Mouse (Mus musculus) brain, embryonic 14.5 days (tissue): ENCODE measurements around the gene Wipf1. TPM values are rescaled to one million over a fixed set of nuclear protein-coding genes. Genes with fewer than 3 reads are reported as not detected.

ENCODE experiments used
- DNase-seq: peaks from one replicate; pipeline ENCODE4 v3.0.0-alpha.2; 2011; ENCODE audit warnings: low read depth
- CTCF ChIP-seq: fragments of 200-500 bp; IDR thresholded peaks from 2 replicates; pipeline ENCODE4 v1.5.1; 2012; ENCODE audit warnings: inconsistent platforms, mild to moderate bottlenecking, moderate library complexity, borderline replicate concordance; ENCODE audit not compliant: insufficient read depth, insufficient read length; ENCODE audit errors: extremely low read depth
- POLR2A ChIP-seq: fragments of 200-500 bp; IDR thresholded peaks from 2 replicates; pipeline ENCODE4 v1.6.1; 2012; ENCODE audit warnings: mild to moderate bottlenecking, inconsistent platforms, borderline replicate concordance; ENCODE audit not compliant: poor library complexity, insufficient read depth, insufficient read length, severe bottlenecking; ENCODE audit errors: extremely low read depth
- polyA plus RNA-seq: library from polyadenylated mRNA; depleted of rRNA; stranded (reverse); fragments of >200 nt; gene quantifications from 2 replicates; pipeline ENCODE4 v1.2.3, GENCODE M21; 2012

The Wipf1 gene
- polyA plus RNA-seq, 1 experiment: 3.8 TPM

DNA sequence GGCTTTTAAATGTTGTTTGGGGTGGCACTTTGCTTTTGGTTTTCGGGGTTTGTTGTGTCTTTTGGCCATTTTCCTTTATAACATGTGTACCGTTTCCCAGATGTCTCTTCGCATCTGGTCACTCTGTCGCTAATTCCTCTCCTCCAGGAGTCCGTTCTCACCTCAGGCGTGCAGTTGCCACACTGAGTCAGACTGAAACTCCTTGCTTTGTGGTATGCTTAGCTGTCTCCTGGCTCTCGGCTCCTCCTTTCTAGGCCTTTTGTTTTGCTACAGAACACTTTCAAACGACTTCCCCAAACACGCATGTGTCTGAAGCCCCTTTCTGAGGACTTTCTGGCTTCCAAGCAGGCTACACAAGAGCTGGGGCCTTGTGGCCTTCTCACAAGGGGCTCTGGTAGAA, 125.1 kb downstream of the Wipf1 start:
- no peak for DNase-seq
- TF ChIP-seq POLR2A (no peak), CTCF (no peak)

DNA sequence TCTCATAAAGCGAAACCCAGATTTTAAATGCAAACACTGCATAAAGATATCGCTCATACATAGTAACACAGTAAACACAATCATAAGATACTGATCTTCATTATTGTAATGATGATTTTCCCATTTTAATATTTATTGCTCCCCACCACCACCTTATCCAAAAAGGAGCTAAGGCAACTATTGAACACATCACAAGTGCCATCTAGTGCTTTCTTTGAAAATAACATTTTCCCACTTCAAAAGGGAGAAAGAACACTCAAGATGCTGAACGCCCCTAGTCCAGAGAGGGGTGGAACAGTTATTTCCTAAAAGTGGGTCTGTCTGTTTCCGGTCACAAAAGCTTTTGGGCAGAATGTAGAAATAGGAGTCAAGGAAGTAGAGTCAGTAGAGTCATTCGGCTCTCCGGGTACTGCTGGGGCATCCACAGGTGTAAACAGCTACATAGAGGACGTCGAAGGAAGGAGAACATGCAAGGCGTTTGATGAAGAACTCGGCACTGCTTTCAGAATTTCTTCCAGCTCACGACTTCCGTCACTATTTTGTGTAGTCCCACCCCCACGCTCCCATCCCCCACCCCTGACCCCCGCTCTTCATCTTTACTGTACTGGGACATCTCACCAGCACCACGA, 126.0 kb downstream of the Wipf1 start:
- peak; percentile 49 for DNase-seq
- TF ChIP-seq CTCF (no peak), POLR2A (no peak)

- TF ChIP-seq POLR2A (no peak), CTCF (no peak)
Observed at GRCm38 (mm10) chr2:73401689-73402088, 127.8 kb downstream of the Wipf1 start.

GRCm38 (mm10) chr2:73397476-73397875, 132.1 kb downstream of the Wipf1 start:
- no peak for DNase-seq
- no peak for TF ChIP-seq CTCF
- TF ChIP-seq POLR2A: no peak

More at GRCm38 (mm10) chr2:73401689-73402088, 127.8 kb downstream of the Wipf1 start:
- no peak for DNase-seq

- TF ChIP-seq CTCF: no peak
- TF ChIP-seq POLR2A: no peak
- no peak for DNase-seq
Observed at GRCm38 (mm10) chr2:73396828-73397325, 132.7 kb downstream of the Wipf1 start.

DNA sequence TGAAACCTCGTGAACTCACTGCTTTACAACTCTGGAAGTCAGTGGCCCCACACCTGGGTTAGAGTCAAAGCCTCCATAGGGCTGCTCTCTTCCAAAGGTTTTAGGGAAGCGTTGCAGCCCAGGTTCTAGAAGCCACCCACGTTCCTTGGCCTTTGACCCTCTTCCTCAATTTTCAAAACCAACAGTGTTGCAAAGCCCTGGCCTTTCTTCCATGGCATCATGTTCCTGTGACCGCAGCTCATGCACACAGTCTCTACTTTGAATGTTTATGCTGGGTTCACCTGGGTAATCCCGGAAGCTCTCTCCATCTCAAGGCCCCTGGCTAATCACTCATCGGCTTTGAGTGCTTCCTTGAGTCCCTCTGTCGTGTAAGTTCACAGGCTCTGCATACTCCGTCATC, 134.0 kb downstream of the Wipf1 start:
- TF ChIP-seq CTCF: no peak
- TF ChIP-seq POLR2A: no peak
- DNase-seq: no peak

- DNase-seq: no peak
- TF ChIP-seq POLR2A: no peak
- no peak for TF ChIP-seq CTCF
Observed at GRCm38 (mm10) chr2:73394476-73394875, 135.1 kb downstream of the Wipf1 start.

GRCm38 (mm10) chr2:73392772-73393171, 136.8 kb downstream of the Wipf1 start:
- no peak for TF ChIP-seq POLR2A
- no peak for TF ChIP-seq CTCF
- no peak for DNase-seq

- TF ChIP-seq POLR2A (no peak), CTCF (no peak)
- no peak for DNase-seq
Observed at GRCm38 (mm10) chr2:73389951-73390350, 139.6 kb downstream of the Wipf1 start.

- no peak for DNase-seq
Observed at GRCm38 (mm10) chr2:73387806-73388205, 141.7 kb downstream of the Wipf1 start.

DNA sequence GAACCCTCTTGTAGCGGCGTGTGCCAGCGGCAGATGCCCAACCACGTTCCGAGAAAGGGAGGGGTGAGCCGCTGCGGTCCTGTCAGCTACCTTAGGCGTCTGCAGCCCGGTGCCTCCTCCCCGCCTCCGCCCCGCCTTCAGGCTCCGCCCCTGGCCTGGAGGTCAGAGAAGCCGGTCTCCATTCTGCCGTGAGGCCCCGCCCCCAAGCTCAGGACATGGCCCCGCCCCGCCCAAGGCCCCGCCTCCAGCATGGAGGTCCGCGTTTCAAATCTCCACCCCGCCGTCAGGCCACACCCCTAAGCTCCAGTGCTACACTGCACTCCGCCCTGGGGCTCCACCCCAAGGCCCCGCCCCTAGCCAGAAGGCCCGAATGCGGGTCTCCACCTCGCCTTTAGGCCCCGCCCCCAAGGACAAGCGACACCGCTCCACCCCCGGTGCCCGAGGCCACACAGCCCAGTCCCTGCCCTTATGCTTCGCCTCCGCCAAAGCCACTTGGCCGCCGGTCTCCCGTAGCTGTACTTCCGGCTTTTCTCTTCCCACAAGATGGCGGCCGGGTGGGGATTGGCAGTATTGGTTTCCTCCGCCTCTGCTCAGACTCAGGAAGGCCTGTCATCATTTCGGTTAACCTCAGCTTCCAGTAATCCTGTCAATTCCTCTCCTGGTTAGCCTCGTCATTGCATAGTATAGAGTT, 143.0 kb downstream of the Wipf1 start, which contains the start of gene Gpr155:
TSS of gene Gpr155 (minus strand) at position 217 of the 691 bp plus-strand sequence.
- TF ChIP-seq CTCF: no peak
- TF ChIP-seq POLR2A: peak; percentile 38; the same call in 1 of the 2 replicates
- DNase-seq: peak; percentile 99

More at GRCm38 (mm10) chr2:73387806-73388205, 141.7 kb downstream of the Wipf1 start:
- TF ChIP-seq POLR2A (no peak), CTCF (no peak)

DNA sequence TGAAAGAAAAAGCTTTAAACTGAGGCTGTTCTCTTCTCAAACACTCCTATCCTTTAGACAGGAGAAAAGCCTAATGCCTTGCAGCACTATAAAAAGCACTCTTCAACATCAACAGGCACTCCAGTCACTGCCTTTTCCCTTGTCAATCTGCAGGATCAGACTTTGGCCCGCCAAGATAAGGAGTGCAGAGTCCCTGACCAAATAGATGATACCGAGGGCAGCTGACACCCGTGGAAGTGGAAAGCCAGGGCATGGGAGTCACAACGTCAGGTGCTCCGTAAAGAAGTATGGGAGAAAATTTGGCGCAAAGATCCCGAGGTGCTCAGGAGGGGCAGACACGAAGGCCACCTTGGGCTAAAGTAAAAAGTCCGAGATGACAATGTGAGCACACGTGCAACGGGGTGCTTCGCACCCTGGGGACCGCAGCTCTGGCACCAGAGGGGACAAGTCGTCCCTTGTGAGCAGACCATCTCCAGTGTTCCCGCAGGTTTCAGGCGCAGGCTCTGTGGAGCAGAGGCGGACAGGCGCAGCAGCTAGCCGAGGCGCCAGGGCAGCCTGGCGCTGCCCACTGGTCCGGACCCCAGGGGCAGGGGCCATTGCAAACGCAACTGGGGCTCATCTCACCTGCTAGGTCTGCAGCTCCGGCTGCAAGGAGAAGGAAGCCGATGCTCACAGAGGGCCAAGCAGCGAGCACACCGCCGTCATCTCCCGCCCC, 143.7 kb downstream of the Wipf1 start:
- DNase-seq: peak; percentile 19
- TF ChIP-seq POLR2A (no peak), CTCF (no peak)

DNA sequence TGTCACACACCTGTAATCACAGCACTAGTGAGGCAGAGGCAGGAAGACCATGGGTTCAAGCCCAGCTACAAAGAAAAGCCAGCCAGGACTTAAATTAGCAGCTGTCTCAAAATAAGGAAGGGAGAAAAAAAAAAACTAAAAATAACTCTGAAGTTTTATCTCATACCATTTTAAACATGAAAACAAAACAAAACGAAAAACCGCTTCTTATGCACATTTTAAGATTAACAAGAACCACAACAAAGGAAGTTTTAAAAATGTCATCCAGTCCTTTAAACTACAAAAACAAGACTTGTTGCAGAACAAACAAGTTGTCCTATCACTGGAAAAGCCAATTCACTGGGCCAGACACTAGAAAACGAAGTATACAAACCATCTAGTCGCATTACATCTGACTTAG, 144.4 kb downstream of the Wipf1 start:
- DNase-seq: no peak
- TF ChIP-seq CTCF (no peak), POLR2A (no peak)
